ENCODE assay signal across 8 mouse cellular contexts in genomic region chr1:52498786-52499450, GRCm38 (mm10). TPM values are rescaled to one million over a fixed set of nuclear protein-coding genes. Genes with fewer than 3 reads are reported as not detected.
A peak's percentile ranks its signal among the peaks of the same experiment; 100 is the strongest.
DNase-seq lines count a peak whose midpoint lies in the region; ATAC-seq and TF ChIP-seq lines count a peak whose summit lies in the region.

No protein-coding gene starts in this region.

- 4% methylated on average over 6 of the region's 6 CpGs for WGBS in liver, adult 2 months
- 10% methylated on average over 6 of the region's 6 CpGs for WGBS in embryonic facial prominence, embryonic 12.5 days
- WGBS in intestine, embryonic 16.5 days: 16% methylated on average over 6 of the region's 6 CpGs
- 17% methylated on average over 6 of the region's 6 CpGs for WGBS in neural tube, embryonic 13.5 days

- no peaks in the 10 kb centered on the region for H3K36me3 ChIP-seq in liver, adult 2 months (ENCODE audit: control insufficient read depth, insufficient read depth, low read length)
- no peaks in the 10 kb centered on the region for H3K36me3 ChIP-seq in embryonic facial prominence, embryonic 12.5 days
- no peaks in the 10 kb centered on the region for H3K36me3 ChIP-seq in intestine, embryonic 16.5 days (ENCODE audit: control insufficient read depth, insufficient read depth, low read length)
- H3K36me3 ChIP-seq in neural tube, embryonic 13.5 days: no peaks in the 10 kb centered on the region

- no peak overlapping the region for H3K27ac ChIP-seq in liver, adult 2 months (replicated peaks; ENCODE audit: insufficient read depth, low read depth, low read length)
- H3K27ac ChIP-seq in embryonic facial prominence, embryonic 12.5 days: no peak overlapping the region
- no peak overlapping the region for H3K27ac ChIP-seq in intestine, embryonic 16.5 days (ENCODE audit: low read length)
- no peak overlapping the region for H3K27ac ChIP-seq in neural tube, embryonic 13.5 days (replicated peaks)

- ATAC-seq in embryonic facial prominence, embryonic 12.5 days (ENCODE audit: insufficient number of reproducible peaks, insufficient read depth, low FRiP score, low TSS enrichment): no peak
- no peak for ATAC-seq in intestine, embryonic 16.5 days
- no peak for ATAC-seq in neural tube, embryonic 13.5 days (ENCODE audit: low read depth)

- peak overlapping the region; percentile 80 for H3K4me2 ChIP-seq in embryonic facial prominence, embryonic 12.5 days (replicated peaks)
- peak overlapping the region; percentile 83 for H3K4me2 ChIP-seq in intestine, embryonic 16.5 days (ENCODE audit: low read depth, low read length)
- peak overlapping the region; percentile 83 for H3K4me2 ChIP-seq in neural tube, embryonic 13.5 days

- peaks cover 17% of the 10 kb centered on the region for H3K4me1 ChIP-seq in liver, adult 2 months (ENCODE audit: control insufficient read depth, insufficient read depth, low read length)
- no peaks in the 10 kb centered on the region; the same call in 1 of the 2 replicates for H3K4me1 ChIP-seq in embryonic facial prominence, embryonic 12.5 days
- no peaks in the 10 kb centered on the region for H3K4me1 ChIP-seq in intestine, embryonic 16.5 days (ENCODE audit: control insufficient read depth, insufficient read depth, low read length)
- H3K4me1 ChIP-seq in neural tube, embryonic 13.5 days (replicated peaks): peaks cover 17% of the 10 kb centered on the region

- no peaks in the 10 kb centered on the region for H3K27me3 ChIP-seq in liver, adult 2 months (ENCODE audit: control insufficient read depth, insufficient read depth, low read length)
- peaks cover 12% of the 10 kb centered on the region; the same call in 1 of the 2 replicates for H3K27me3 ChIP-seq in embryonic facial prominence, embryonic 12.5 days
- no peaks in the 10 kb centered on the region for H3K27me3 ChIP-seq in intestine, embryonic 16.5 days (replicated peaks; ENCODE audit: control insufficient read depth, insufficient read depth, low read length)
- H3K27me3 ChIP-seq in neural tube, embryonic 13.5 days: no peaks in the 10 kb centered on the region

- H3K79me2 ChIP-seq in liver, adult 2 months (ENCODE audit: control insufficient read depth, insufficient read depth, low read length): peaks cover 17% of the 10 kb centered on the region; the same call in 1 of the 2 replicates

- no peaks in the 10 kb centered on the region for H3K9me3 ChIP-seq in embryonic facial prominence, embryonic 12.5 days
- H3K9me3 ChIP-seq in intestine, embryonic 16.5 days (ENCODE audit: control insufficient read depth, low read length): no peaks in the 10 kb centered on the region
- H3K9me3 ChIP-seq in neural tube, embryonic 13.5 days: no peaks in the 10 kb centered on the region

- peak overlapping the region; percentile 45; the same call in 1 of the 2 replicates for H3K9ac ChIP-seq in liver, adult 2 months (ENCODE audit: low read depth, low read length)
- H3K9ac ChIP-seq in embryonic facial prominence, embryonic 12.5 days: no peak overlapping the region
- peak overlapping the region; percentile 50; the same call in 1 of the 2 replicates for H3K9ac ChIP-seq in intestine, embryonic 16.5 days (ENCODE audit: low read depth, low read length)
- H3K9ac ChIP-seq in neural tube, embryonic 13.5 days: no peak overlapping the region

- TF ChIP-seq CTCF in liver, adult 2 months (IDR thresholded peaks at IDR 0.05; ENCODE audit: low read depth, low read length): no peak

- no peak for TF ChIP-seq POLR2A in liver, adult 2 months (IDR thresholded peaks at IDR 0.05; ENCODE audit: extremely low read depth, insufficient read depth, low read length)

- peak overlapping the region; percentile 96 for H3K4me3 ChIP-seq in liver, adult 2 months (ENCODE audit: insufficient read depth, low read depth, low read length)
- H3K4me3 ChIP-seq in embryonic facial prominence, embryonic 12.5 days: peak overlapping the region; percentile 81
- peak overlapping the region; percentile 89 for H3K4me3 ChIP-seq in intestine, embryonic 16.5 days (ENCODE audit: low read length)
- H3K4me3 ChIP-seq in neural tube, embryonic 13.5 days: peak overlapping the region; percentile 63

- no peak for DNase-seq in liver, adult 2 months (ENCODE audit: extremely low read depth, low read depth, low spot score)
- no peak for DNase-seq in liver
- no peak for DNase-seq in spleen, postnatal 10 days (ENCODE audit: low spot score in 2 of 2)
- no peak for DNase-seq in layer of hippocampus, adult 8-10 months (ENCODE audit: low spot score in 2 of 2)
- DNase-seq in kidney, postnatal 25 days: no peak

RNA-seq across cellular contexts. Expression of gene Nab1, which starts 1.6 kb away (rescaled TPM):
- total RNA-seq in liver, adult 2 months (2014; rRNA removed): 40.7 and 50.5 TPM in 2 replicates
- polyA plus RNA-seq in liver, adult 2 months (2012; rRNA removed): 12.8 and 20.9 TPM in 2 replicates
- 10.2 and 10.4 TPM in 2 replicates for polyA plus RNA-seq in embryonic facial prominence, embryonic 12.5 days (2016; fragmentation: Nextera tagmentation; extraction: Ambion mirVana)
- polyA plus RNA-seq in intestine, embryonic 16.5 days (2015; fragmentation: Nextera tagmentation; extraction: Ambion mirVana): 4.6 and 5.3 TPM in 2 replicates
- 8.9 and 9.7 TPM in 2 replicates for polyA plus RNA-seq in neural tube, embryonic 13.5 days (2015; fragmentation: Nextera tagmentation; extraction: Ambion mirVana)
- 10 to 100 TPM; 32.1 to 42.8 (median 34.1) TPM for total RNA-seq in layer of hippocampus, adult 8-10 months (2022)

Comparison
In these comparisons a context has a peak if more than half of its experiments do, and no peak if none do; other contexts are left out.
1. H3K9ac ChIP-seq: peak in liver, adult 2 months (single experiment) and intestine, embryonic 16.5 days (single experiment); none in embryonic facial prominence, embryonic 12.5 days (single experiment) and neural tube, embryonic 13.5 days (single experiment).
2. Peak in every context shown above with its lines, with median percentiles within 50 percentile points of each other: H3K4me3 ChIP-seq and H3K4me2 ChIP-seq.